Mouse (Mus musculus): Measurements from ENCODE around the gene Zscan21. TPM values are rescaled to one million over a fixed set of nuclear protein-coding genes. Genes with fewer than 3 reads are reported as not detected.

The Zscan21 gene
- total RNA-seq, 4 experiments from 2014 or later: 13.4 to 17.5 (median 15.9) TPM

DNA sequence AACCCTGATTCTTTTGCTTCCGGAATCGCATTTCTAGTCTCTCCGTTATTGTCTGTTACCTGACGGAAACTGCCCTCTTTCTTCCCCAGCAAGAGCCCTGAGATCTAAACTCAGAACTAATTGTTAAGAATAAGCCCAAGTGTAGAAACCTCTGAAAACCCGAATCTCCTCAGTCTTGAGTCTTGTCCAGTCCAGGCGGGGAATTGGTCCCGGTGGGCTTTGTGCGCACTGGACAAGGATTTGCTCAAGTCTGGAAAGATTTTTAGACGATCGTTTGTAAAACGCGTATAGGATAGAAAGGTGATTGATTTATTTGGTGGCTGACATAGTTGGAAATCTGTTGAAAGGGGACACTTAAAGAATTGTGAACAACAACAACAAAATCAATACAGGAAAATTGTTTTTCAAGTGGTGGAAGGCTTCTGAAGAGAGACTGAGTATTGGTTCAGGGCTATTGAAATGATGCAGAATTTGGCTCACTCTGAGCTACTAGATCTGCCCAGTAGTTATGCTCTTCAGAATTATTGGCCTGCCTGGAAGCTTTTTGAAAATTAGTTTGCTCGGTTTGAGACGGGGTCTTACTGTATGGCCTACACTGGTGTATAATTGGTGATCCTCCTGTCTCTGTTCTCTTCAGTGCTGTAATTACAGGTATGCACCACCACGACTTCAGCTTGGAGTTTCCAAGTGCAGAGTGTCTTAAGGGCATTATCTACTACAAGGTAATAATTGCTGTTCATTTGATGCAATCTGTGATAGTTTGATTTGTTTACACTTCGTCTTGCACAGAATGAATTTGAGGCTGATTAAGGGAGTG lies 704 bp downstream of the Zscan21 start:
- no peak for DNase-seq (ENCODE audit: low spot score in 2 of 2)

DNA sequence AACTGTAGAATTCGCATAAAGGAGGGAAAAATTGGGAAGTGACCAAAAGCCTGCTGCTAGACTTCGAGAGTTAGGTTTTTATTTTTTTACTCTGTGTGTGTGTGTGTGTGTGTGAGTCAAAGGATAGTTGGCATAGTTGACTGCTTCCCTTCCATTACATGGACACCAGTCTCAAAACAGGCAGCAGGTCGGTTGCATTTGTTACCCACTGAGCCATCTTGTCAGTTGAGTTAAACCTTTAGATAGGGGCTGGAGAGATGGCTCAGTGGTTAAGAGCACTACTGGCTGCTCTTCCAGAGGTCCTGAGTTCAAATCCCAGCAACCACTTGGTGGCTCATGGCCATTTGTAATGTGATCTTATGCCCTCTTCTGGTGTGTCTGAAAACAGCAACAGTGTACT lies 1.3 kb downstream of the Zscan21 start:
- DNase-seq (ENCODE audit: low spot score in 2 of 2): no peak

DNA sequence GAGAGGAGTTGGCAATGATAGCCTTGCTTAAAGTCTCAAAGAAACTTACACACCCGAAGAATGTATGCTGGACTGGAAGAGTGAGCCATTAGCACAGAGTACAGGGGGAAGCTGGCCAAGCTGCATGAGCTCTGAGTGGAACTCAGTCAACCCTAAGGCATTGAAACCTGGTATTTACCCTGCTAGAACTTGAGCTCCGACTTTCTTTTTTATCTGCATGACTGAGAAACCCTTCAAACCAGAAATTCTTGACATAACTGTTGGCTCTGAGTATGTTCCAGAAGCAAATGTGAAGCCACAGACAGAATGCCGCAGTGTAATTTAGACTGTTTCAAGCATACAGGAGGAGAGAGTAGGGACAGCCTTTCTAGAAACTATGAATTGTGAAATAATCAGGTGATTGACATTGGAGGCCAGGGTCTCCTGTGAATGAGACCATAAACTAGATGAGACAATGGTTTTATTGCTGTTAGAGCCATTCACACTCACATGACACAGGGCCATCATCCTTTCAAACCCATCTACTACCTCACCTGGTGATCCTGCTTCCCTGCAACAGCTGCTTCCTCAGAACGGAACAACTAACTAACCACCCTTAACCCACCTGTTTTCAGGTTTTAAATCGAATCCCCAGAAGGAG lies 15.8 kb downstream of the Zscan21 start:
- DNase-seq (ENCODE audit: low spot score in 2 of 2): no peak

DNA sequence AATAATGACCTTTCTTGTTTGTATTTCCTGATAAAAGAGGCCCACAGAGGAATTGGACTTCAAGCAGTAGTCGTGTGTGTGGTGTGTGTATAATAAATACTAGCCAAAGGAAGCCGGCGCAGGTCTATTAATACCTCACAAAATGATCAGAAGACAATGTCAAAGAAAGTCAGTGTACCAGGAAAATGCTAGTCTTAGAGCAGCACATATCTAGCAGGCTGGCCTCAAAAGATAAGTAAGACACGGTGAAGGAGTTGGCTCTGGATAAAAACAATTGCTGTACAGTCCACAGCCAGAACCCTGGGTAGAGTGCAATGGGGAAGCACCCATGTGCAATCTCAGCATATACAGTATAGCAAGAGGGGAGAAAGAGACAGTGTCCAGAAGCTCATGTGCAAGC lies 20.6 kb downstream of the Zscan21 start:
- DNase-seq (ENCODE audit: low spot score in 2 of 2): no peak

DNA sequence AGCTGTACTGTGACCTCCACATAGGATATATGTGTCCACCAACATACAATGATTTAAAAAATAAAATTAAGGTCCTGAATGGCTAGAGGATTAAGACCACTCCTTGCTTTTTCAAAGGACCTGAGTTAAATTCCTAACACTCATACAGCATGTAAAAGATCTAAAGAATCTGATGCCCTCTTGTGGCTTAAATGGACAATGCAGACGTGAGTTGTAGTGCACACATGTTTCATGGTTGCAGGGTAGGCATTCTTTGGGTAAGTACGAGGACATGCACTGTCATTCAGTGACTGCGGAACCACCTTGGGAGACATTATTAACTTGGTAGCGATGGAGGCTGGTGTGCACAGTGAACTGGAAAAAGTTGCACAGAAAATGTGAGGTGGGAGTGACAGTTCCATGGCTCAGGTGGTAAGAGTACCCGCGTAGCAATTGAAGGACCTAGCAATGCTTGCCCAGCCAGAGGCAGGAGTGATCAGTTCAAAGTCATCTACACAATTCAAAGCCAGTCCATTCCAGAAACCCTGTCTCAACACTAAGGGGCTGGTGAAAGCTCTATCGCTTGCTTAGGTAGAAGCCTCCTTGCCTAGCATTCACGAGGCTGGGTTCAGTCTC lies 21.3 kb downstream of the Zscan21 start:
- no peak for DNase-seq (ENCODE audit: low spot score in 2 of 2)

DNA sequence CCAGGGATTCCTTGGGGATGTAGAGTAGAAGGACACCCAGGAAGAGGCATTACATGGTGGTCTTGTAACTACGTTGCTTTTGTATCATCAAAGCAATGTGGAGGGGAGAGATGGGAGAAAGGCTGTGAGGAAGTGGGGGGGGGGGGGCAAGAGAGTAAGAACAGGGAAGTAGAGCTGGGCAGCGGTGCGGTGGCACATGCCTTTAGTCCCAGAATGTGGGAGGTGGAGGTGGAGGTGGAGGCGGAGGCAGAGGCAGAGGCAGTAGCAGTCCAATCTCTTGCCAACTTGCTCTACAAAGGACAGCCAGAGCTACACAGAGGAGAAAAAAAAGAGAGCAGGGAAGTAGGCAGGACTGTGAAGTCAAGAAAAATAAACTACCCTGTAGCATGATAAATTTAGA lies 21.9 kb downstream of the Zscan21 start:
- no peak for DNase-seq (ENCODE audit: low spot score in 2 of 2)

DNA sequence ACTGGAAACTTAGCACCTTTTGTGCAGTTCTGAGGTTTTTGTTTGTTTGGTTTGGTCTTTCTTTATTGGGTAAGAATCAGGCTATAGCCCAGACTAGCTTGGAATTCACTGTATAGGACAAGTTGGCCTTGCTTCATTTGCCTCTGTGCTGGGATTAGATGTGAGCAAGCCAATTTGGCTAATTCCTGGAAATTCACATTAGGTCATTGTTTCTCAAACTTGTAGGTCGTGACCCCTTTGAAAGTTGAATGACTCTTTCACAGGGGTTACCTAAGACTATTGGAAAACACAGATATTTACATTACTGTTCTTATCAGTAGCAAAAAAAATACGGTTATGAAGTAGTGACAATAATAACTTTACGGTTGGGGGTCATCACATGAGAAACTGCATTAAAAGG lies 37.7 kb downstream of the Zscan21 start:
- DNase-seq (ENCODE audit: low spot score in 2 of 2): no peak

DNA sequence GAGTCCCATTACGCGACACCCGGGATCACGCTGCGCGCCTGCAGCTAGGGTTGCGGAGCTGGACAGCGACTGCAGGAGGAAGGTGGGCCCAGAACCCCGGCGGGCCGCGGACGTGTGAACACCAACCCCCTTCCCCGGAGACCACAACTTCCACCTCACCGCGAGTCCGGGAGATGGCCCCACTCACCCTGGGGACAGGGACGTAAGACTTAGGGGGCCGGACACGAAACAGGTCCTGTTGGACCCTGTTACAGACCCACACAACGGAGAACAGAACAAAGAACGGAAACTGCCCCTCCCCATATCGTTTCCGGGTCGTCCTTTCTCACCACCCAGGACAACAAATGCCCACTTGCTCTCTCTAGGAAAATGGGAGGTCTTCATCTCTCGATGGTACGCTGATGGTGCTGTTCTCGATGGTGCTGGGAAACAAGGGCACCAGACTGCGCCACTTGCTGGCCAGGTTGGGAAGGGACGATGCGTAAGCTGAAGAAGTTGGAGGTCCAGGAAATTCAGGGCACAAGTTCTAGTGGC lies 38.8 kb downstream of the Zscan21 start, which contains the start of gene Zfp113:
Gene Zfp113, minus strand, starts transcription at position 302 of the 534 bp plus-strand sequence.
- DNase-seq (ENCODE audit: low spot score in 2 of 2): peak; percentile 89

DNA sequence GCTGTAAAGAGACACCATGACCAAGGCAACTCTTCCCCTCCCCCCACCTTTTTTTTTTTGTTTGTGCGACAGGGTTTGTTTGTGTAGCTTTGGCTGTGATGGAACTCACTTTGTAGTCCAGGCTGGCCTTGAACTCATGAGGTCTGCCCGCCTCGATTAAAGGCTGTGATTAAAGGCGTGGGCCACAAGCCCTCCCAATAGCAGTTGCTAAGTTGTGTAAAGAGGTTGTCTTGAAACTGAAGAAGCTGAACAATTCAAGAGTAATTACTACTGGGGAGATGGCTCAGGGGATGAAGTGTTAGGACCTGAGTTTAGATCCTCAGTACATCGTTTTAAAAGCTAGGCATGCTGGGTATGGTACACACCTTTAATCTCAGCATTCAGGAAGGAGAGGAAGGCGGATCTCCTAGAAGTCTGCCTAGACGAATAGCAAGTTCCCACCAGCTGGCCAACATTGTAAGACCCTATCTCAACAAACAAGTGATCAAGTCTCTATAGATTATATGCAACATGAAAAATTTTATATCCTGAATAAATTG lies 43.6 kb downstream of the Zscan21 start:
- DNase-seq (ENCODE audit: low spot score in 2 of 2): no peak

DNA sequence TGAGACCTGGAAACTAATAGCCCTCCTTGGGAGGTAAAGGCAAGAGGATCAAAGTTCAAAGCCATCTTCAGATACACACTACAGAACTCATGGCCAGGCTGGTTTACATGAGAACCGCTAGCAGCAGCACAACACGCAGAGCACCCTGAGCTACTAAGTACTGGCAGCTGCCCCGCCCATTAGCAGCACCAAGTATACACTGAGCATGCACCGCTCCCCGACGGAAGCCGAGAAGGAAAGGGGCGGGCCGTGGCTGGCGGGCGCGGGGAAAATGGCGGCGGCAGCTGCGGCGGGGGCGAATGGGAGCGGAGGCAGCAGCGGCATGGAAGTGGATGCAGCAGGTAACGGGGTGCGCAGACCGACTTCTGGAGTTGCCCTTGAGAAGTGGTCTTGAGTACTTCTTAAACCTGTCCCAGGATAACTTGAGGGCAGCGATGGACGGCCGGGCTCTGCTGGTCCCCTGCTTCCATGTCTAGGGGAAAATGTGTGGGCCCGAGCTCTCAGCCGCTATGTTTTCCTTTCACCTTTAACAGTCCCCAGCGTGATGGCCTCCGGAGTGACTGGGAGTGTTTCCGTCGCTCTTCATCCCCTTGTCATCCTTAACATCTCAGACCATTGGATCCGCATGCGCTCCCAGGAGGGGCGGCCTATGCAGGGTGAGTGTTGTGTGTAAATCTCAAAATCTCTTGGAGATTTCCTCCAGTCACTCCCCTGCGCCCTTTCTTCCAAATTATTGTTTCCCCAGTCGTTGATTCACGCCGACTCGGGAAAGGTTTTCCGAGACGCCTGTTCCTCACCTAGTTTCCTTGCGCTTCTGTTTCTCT lies 44.4 kb downstream of the Zscan21 start, which contains the start of gene Cops6:
Gene Cops6, plus strand, starts transcription at position 230 of the 824 bp plus-strand sequence.
- DNase-seq (ENCODE audit: low spot score in 2 of 2): peak; percentile 90 to 93

DNA sequence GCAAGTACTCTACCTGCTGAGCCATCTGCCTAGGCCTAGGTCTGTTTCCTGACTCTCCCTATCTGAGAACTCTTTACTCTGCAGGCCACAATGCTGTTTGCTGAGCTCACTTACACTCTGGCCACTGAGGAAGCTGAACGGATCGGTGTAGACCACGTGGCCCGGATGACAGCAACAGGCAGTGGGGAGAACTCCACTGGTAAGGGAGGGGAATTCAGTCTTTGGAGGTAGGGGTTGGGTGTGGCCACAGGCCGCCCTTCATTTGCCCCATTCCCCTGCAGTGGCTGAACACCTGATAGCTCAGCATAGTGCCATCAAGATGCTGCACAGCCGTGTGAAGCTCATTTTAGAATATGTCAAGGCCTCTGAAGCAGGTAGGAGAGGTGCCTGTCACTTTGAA lies 46.3 kb downstream of the Zscan21 start:
- DNase-seq (ENCODE audit: low spot score in 2 of 2): no peak

DNA sequence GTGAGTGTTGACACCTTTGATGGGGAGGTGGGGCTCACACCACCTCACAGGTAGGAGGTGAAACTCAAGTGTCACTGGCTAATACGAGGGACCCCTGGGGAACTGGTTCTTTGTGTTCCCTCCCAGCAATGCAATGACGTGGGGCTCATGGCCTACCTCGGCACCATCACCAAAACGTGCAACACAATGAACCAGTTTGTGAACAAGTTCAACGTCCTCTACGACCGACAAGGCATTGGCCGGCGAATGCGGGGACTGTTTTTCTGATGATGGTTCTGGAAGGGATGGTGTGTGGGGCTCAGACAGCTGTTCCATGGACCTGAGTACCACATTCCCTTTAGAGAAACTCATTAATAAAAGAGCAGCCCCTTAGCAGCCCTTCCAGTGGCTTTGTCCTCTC lies 46.9 kb downstream of the Zscan21 start:
- DNase-seq (ENCODE audit: low spot score in 2 of 2): no peak

DNA sequence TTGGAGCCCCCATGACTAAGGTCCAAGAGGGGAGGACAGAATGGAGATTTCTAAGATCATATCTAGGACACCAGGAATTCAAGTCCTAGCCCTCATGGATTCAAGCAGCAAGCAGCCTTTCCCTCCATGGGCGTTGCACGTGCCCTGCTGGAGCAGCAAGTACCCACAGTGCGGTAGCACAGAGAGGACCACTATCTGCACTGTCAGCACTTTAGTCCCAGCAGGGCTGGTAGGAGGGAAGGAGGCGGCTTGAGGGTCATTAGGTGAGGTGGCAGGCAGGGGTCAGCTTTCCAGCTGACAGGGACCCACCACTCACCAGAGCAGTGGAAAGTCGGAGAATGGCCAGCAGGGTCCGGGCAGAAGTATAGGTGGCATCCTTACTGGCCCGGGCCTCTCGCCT lies 48.9 kb downstream of the Zscan21 start:
- no peak for DNase-seq (ENCODE audit: low spot score in 2 of 2)

DNA sequence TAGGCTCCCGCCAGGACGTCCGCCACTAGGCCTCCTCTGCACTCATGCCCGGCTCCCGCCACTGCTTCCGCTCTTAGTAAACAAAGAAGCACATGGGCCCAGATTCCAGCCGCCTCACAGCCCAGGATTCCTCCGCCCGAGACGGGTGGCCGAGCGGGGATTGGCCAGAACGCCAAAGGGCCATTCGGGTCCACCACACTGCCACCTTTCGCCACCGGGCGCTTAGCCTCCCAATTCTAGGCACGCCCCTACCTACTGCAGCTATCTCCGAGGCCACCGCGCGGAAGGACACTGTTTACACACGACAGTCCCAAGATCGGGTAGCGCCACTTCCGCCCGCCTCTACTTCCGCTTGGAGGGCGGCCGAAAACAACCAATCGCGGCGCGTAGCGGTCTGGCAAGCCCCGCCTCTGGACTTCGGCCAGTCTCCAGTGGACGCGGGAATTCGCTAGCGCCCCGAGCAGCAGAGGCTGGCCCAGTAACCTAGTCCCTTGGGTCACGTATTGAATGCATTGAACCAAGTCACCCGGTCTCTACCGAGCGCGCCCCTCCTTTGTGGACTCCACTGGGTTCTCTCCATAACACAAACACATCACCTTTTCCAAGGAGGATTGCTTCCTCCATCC lies 54.3 kb downstream of the Zscan21 start:
- peak; percentile 90 to 95 for DNase-seq (ENCODE audit: low spot score in 2 of 2)

DNA sequence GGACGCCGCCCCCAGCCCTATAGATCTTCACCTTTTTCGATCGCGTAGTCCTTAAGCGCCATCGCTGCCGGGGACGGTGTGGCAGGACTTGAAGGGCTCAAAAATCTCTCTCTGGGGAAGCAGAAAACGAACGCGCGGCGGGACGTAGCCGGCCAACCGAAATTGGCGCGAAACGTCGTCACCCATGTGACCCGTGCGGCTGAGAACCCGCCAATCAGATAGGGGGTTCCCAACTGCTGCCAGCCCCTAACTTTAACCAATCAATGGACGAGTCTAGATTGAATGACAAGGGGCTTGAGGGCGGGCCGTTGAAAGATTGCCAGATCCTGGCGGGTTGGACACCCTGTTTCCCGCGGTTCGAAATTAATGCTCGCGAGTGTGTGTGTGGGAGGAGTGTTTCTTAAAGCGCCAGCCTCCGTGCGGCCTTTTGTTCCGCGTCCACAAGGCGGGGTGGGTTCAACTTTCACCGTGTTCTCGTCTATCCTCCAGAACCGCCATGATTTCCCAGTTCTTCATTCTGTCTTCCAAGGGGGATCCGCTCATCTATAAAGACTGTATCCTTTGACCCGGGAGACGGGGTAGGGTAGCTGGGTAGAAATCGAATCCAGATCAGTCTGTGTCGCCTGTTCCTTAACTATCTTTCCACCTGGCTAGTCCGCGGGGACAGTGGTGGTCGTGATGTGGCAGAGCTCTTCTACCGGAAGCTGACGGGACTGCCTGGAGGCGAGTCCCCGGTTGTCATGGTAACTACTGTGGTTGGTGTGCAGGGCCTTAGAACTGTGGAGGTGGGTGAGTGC lies 55.2 kb downstream of the Zscan21 start, which contains the start of the genes Ap4m1 and Mcm7:
Gene Ap4m1, plus strand, starts transcription at position 308 of the 797 bp plus-strand sequence.
Gene Mcm7, minus strand, starts transcription at position 728 of the 797 bp plus-strand sequence.
- DNase-seq (ENCODE audit: low spot score in 2 of 2): peak; percentile 98

DNA sequence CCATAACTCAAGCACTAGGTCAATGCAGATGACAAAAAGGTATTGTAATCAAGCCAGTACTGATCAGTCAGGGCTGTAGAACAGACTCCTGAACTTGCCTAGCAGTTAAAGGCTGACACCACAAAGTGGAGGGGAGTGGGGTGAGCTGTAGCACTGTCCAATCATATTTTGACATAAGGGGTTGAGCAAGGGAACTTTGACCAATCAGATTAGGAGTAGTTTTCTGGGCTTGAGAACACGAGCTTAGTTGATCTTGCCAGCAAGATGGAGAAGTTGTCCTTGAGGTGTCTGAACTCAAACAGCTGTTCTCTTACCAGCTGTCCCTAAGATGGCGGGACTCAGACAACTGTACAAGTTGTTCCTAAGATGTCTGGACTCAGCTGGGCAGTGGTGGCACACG lies 56.5 kb downstream of the Zscan21 start:
- DNase-seq (ENCODE audit: low spot score in 2 of 2): no peak

Data from layer of hippocampus, adult 8-10 months (tissue).